Mouse (Mus musculus) cerebellum, postnatal 4 days (tissue): ENCODE measurements at regions not wholly inside any gene's neighbourhood (a gene's known extent, or its start where the extent isn't known, plus 50 kb on each side); places are given as distances from the start of the nearest gene placed in this dataset.
A peak's percentile ranks its signal among the peaks of the same experiment; 100 is the strongest.
"Not testable (repeated sequence)": the region's sequence is repeated elsewhere in the genome, so short reads cannot be mapped to it uniquely, and the experiment has no call there.

Experiments
- DNase-seq, 2 experiments: peaks; one replicate each; pipeline ENCODE4 v3.0.0; 2022; ENCODE audit warnings: low spot score in 2 of 2, mixed read lengths in 1 of 2

DNA sequence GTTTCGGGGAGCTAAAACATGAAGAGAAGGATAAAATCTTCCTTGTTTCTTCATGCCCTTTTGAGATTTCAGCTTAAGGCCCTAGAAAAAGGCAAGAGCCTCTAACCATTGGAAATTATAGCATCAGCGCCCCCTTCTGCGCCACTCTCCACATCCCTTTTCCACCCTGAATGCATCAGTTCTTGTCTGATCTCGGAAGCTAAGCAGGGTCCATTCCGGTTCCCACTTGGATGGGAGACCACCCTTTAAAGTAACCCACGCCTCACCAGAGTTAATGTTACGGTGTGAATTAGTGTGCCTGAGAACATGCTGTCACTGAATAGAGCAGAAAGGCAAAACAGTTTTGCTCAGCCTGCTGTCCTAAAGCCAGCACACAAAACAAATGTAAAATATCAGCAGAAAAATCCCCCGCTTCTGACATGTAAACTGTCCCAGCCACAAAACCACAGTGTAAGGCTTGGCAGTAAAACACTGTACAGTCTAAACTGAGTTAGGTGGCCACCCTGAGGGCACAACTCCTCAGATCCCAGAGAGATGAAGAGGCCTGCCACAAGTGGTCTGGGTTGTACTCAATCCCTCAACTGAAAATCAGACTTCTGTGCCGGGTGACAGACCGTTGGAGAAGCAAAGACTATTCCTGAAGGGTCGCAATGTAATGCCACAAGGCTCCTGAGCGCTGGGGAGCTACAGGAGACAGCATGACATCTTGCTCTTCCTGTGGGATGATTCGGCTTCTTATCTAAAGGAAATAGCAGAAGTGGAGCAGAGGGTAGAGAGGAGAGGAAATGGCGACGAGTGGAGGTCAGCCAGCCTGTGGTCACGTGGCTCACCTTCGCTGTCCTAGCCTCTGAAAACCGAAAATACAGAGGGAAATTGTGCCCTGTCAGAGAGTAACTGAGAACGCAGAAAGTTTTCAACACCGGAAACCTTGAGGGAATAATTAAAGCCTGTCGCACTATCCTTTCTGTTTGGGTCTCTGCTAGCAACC, 176.2 kb downstream of the Kctd12 start:
- peak in 1 of 2 experiments; percentile 23 for DNase-seq

DNA sequence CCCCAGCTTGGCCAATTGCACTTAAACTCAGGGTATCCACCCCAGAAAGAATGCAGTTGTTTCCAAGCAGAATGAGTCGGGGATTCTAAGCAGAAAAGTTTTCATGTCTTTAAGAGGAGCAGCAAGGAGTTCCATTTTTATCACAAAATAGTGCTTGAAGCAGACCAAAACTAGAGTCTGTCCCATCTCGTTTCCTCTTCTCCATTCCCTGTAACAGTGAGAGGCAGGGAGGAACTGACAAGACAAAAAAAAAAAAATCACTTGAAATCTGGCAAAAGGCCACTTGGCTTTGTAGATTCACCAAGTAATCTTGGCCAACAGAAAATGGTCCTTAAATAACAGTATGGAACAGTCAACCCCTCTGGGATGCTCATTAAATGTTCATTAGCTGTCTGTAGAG, 186.8 kb downstream of the Kctd12 start:
- no peak for DNase-seq

DNA sequence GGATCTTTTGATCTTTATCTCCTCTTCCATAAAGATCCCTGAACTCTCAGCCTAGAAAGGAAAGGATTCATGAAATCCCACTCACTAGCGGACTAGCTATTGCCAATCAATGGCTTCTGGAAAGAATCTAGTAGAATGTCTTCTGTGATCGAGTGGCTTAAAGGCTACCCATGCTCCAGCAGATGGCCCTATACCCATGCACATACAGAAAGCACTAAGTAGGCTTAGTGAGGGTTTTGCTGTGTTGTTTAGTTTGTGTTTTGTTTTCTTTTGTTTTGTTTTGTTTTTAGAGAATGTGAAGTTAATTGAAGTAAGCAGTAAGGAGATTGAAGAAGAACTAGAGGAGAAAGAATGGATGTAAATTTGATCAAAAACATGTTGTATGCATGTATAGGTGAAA, 187.5 kb downstream of the Kctd12 start:
- DNase-seq: no peak

GRCm38 (mm10) chr14:102793753-102794152, 188.7 kb downstream of the Kctd12 start:
- DNase-seq: no peak

- DNase-seq: no peak
Measured at GRCm38 (mm10) chr14:102790916-102791315, 191.5 kb downstream of the Kctd12 start.

DNA sequence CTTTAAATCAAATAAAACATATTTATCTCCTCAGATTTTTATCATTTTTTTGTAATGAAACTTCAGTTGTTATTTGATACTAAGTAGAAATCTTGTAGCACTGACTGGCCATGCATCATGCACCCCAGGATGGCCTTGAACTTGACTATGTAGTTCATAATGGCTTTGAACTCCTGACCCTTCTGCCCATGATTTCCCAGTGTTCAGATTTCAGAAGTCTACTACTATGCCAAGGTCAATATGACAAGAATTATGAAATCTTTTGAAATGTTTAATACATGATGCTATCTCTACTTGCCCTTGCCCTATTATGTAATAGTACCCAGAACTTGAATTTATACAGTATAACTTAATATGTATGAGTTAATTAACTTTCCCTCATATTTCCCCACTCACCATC, 200.2 kb downstream of the Kctd12 start:
- DNase-seq: no peak

GRCm38 (mm10) chr14:102769716-102770115, 212.7 kb downstream of the Kctd12 start:
- DNase-seq: peak in 1 of 2 experiments; percentile 3

GRCm38 (mm10) chr14:102748687-102749086, 233.8 kb downstream of the Kctd12 start:
- DNase-seq: no peak

DNA sequence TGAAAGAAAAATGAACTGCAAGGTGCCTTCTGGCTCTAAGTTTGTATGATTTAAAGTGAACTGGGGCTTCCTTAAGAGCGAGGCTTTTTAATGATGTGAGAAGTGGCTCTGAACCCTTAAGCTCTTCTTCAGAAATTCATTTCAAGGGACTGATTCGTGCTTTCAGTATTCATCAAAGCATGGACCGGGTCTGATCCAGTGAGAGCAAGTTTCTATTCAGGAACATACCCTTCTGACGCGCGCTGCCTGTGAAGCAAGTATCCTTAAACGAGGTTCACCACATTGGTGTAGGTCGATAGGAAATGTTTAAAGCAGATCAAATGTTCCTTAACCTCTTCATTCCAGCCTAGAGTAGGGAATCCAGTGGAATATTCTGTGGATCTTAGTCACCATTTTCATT, 240.1 kb downstream of the Kctd12 start:
- no peak for DNase-seq

GRCm38 (mm10) chr14:102736656-102737055, 245.8 kb downstream of the Kctd12 start:
- DNase-seq: no peak

- not testable (repeated sequence) for DNase-seq
Measured at GRCm38 (mm10) chr14:102733718-102734117, 248.7 kb downstream of the Kctd12 start.

- DNase-seq: no peak
Measured at GRCm38 (mm10) chr14:102731746-102732145, 250.7 kb downstream of the Kctd12 start.

GRCm38 (mm10) chr14:102722633-102723032, 259.8 kb downstream of the Kctd12 start:
- no peak for DNase-seq

DNA sequence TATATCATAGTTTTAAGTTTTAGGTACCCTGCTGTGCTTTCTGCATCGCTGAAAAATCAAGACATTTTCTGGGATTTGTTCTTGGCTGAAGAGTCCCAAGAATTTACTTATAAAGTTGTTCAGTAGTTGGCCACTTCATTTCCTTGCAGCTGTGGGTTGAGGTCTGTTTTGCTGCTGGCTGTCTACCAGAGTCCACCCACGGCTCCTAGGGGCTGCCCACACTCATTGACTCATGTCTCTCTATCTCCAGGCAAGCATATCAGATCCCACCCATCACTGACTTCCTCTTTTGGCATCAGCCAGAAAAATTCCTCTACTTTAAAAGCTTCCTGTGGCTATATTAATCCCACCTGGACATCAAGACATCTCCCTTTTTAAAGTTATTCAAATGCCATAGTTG, 263.9 kb downstream of the Kctd12 start:
- no peak for DNase-seq

DNA sequence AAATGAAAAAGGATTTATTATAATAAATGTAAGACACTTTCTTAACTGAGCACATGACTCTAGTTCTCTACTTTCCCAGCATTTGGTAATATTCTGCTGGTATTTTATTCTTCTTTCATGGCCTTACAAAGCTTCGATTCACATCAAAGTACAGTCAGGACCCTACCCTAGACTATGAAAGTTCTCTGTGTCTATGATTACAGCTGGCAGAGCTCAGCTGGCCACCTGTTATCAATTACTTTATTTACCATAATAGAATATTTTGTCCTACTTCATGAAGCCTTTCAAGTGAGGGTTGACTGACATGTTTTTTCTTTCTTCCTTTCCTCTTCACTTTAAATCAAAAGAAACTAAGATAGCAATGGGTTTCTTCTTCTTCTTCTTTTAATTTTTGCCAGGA, 269.8 kb downstream of the Kctd12 start:
- DNase-seq: no peak

- DNase-seq: no peak
Measured at GRCm38 (mm10) chr14:102706704-102707336, 275.6 kb downstream of the Kctd12 start.

DNA sequence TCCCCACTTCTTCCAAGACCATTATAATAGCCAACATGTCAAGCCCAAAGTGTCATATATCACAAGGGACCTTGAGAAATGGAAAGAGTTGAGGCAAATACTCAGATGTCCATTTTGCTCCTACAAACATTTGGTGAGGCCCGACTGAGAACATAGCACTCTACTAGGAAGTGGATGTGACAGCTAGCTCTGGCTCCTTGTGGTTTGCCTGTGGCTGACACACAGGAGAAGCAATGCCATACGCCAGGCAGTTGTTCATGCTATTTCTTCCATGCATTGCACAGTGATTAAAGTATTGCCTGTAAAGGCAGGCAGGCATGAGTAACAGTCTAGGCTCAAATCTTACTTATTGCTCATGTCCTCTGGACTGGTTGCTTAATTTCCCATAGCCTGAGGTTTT, 281.3 kb downstream of the Kctd12 start:
- no peak for DNase-seq

GRCm38 (mm10) chr14:102700457-102700856, 282.0 kb downstream of the Kctd12 start:
- no peak for DNase-seq

DNA sequence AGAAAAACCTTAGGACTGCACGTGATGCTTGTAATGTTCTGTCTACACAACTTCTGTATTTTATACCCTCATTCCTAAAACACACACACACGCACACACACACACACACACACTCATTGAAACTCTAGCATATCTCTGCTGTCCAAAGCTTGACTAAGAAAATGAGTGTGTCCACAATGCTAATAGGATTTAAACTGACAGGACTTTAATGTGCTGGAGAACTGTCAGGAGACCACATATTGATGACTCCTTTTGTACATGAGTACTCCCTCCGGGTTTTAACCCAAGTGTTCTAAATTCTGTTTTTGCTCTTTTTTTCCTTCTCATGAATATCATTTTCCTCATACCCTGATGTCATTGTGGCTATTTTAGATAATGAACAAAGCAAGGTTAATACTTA, 283.4 kb downstream of the Kctd12 start:
- no peak for DNase-seq

GRCm38 (mm10) chr14:102686791-102687190, 295.6 kb downstream of the Kctd12 start:
- DNase-seq: no peak

DNA sequence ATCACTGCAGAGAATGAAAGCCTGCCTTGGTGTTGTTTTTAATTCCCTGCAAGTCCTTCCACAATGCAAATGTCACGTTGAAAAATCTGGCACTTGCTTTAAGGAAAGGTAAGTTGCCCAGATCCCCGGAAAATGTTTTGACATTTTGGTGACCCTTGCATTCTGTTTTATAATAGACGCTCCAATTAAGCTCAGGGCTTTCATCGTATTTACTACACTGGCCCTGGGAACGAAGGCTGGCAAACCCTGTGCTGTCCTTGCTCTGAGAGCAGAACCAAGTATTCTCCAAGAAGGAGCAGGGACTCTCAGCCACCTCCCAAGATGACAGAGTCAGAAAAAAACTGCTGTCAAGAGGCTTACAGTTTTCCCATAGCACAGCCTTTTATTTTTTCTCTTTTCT, 305.9 kb downstream of the Kctd12 start:
- DNase-seq: no peak

- DNase-seq: no peak
Measured at GRCm38 (mm10) chr14:102674635-102675034, 307.8 kb downstream of the Kctd12 start.

GRCm38 (mm10) chr14:102673724-102674123, 308.7 kb downstream of the Kctd12 start:
- no peak for DNase-seq
